Mouse (Mus musculus) testis, adult 2 months (tissue): ENCODE results near the gene Fbxl14.

ENCODE experiments used
- CTCF ChIP-seq: fragments of 200-500 bp; IDR thresholded peaks from 2 replicates; pipeline ENCODE4 v1.5.1; 2012; ENCODE audit warnings: low read depth, mild to moderate bottlenecking, inconsistent platforms, low read length, moderate library complexity; ENCODE audit not compliant: control insufficient read depth, insufficient read depth, insufficient replicate concordance
- POLR2A ChIP-seq: fragments of 200-500 bp; IDR thresholded peaks from 2 replicates; pipeline ENCODE4 v1.6.1; 2012; ENCODE audit warnings: low read depth, mild to moderate bottlenecking, inconsistent platforms, low read length, moderate library complexity; ENCODE audit not compliant: control insufficient read depth

GRCm38 (mm10) chr6:119505525-119506225, 26.2 kb downstream of the Fbxl14 start:
- TF ChIP-seq POLR2A (no peak), CTCF (no peak)
